26 mouse cellular contexts compared by ENCODE assay signal in the genomic region with DNA sequence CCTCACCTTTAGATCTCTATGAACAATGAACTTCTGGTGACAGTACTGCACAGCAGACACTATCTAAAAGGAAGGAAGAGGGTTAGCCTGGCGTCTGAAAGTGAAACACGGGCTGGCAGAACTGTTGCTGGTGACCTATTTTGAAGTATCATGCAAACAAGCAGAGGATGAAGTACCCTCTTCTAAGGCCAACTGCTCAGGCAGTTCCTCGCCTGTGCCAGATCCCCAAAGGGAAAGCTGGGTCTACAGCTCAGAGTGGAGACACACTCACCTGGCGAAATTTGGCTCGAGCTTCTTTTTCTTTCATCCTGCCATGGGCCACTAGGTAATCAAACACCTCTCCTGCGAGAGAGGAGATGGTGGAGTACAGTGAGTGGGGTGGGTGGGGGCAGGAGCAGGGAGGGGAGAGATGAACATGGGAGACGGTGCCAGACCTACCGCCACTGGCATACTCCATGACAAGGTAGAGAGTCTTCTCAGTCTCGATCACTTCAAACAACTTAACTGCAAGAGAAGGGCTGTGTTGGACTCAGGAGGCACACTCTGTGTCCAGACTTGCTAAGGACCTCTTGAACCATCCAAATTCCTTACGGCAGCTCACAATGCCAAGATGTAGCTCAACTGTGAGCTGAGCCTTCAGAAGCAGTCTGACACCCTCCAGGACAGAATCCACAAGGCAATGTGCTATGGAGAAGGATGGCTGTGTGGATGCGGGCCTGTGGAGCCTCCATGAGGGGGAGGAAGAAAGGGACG.
"Had no signal": no experiment of that assay in that cellular context is flagged by ENCODE, and none has a peak within 500 bp of the region (broad histone marks: within the 10 kb centered on the region; RNA-seq: fewer than 3 reads in every experiment).

No protein-coding gene starts in this region.

- H3K27ac ChIP-seq: heart, adult 2 months; heart, embryonic 13.5 days; heart, embryonic 15.5 days; hindbrain, embryonic 13.5 days; hindbrain, embryonic 15.5 days; hindbrain, postnatal 0 days; kidney, embryonic 15.5 days; kidney, postnatal 0 days; limb, embryonic 13.5 days; limb, embryonic 15.5 days had no signal

- ATAC-seq: forebrain, postnatal 0 days; hindbrain, postnatal 0 days; intestine, embryonic 16.5 days had no signal

- H3K9me3 ChIP-seq: heart, embryonic 13.5 days; heart, embryonic 15.5 days; hindbrain, embryonic 13.5 days; hindbrain, embryonic 15.5 days; kidney, embryonic 15.5 days; limb, embryonic 13.5 days; limb, embryonic 15.5 days had no signal

- DNase-seq: forebrain, postnatal 0 days; gastrocnemius, postnatal 14 days; gastrocnemius, postnatal 36 days; heart, adult 11 months; heart, adult 2 months; heart, postnatal 14 days; heart, postnatal 36 days; kidney, adult 11 months; kidney, adult 2 months; kidney, adult 9 months; kidney, postnatal 14 days; kidney, postnatal 36 days; layer of hippocampus, adult 9-11 months; layer of hippocampus, postnatal 36 days; left cerebral cortex, postnatal 4 days had no signal

- H3K4me1 ChIP-seq: limb, embryonic 13.5 days; limb, embryonic 15.5 days had no signal

- H3K9ac ChIP-seq: forebrain, postnatal 0 days; heart, embryonic 13.5 days; heart, embryonic 15.5 days; hindbrain, embryonic 13.5 days; hindbrain, embryonic 15.5 days; kidney, embryonic 15.5 days; limb, embryonic 13.5 days; limb, embryonic 15.5 days had no signal

- H3K4me2 ChIP-seq: heart, embryonic 11.5 days; heart, embryonic 13.5 days; heart, embryonic 15.5 days; hindbrain, embryonic 13.5 days; hindbrain, embryonic 15.5 days; kidney, embryonic 15.5 days; limb, embryonic 13.5 days; limb, embryonic 15.5 days had no signal

- H3K4me3 ChIP-seq: heart, adult 2 months; heart, embryonic 13.5 days; heart, embryonic 15.5 days; hindbrain, embryonic 13.5 days; hindbrain, embryonic 15.5 days; kidney, embryonic 15.5 days; limb, embryonic 13.5 days; limb, embryonic 15.5 days had no signal

- H3K27me3 ChIP-seq: heart, embryonic 13.5 days; heart, embryonic 15.5 days; hindbrain, embryonic 13.5 days; hindbrain, embryonic 15.5 days; kidney, embryonic 15.5 days; limb, embryonic 13.5 days; limb, embryonic 15.5 days had no signal
